Mouse (Mus musculus) kidney, adult 2 months (tissue): Measurements from ENCODE around the gene Syt15.

ENCODE experiments used
- CTCF ChIP-seq: fragments of 200-500 bp; conservative IDR thresholded peaks from 2 replicates; pipeline ENCODE4 v1.5.1; 2011; ENCODE audit warnings: low read depth, mild to moderate bottlenecking, control low read depth, low read length, moderate library complexity, mixed read lengths; ENCODE audit not compliant: insufficient read depth, insufficient read length
- POLR2A ChIP-seq: fragments of 200-500 bp; IDR thresholded peaks from one replicate; pipeline ENCODE4 v1.6.1; 2011; ENCODE audit warnings: low read depth, low read length, control low read depth

- no peak for TF ChIP-seq CTCF
- TF ChIP-seq POLR2A = no peak
Measured at GRCm38 (mm10) chr14:34225986-34226385, 6.6 kb downstream of the Syt15 start.
